Mouse (Mus musculus) liver, embryonic 14.5 days (tissue): ENCODE measurements around the gene Emc4.

ENCODE experiments used
- CTCF ChIP-seq: IDR thresholded peaks from 2 replicates; pipeline ENCODE4 v1.5.1; 2016; ENCODE audit warnings: antibody characterized with exemption, low read depth, control low read depth
- EP300 ChIP-seq: IDR thresholded peaks from 2 replicates; pipeline ENCODE4 v1.6.1; 2016; ENCODE audit warnings: antibody characterized with exemption, low read depth

DNA sequence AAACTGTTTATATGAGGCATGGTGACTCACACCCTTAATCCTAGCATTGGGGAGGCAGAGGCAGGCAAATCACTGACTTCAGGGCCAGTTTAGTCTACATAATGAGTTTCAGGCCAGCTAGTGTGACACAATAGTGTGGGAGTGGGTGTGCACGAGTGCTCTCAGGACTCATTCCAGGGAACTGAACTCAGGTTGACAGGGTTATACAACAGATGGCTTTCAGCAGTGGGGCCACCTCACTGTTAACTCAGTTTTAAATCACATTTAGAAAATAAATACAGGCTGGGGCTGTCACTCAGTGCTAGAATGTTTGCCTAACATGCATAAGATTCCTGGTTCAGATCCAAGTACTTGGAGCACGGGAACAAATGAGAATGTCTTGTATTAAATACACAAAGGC is 8.2 kb downstream of the Emc4 start:
- TF ChIP-seq EP300 (no peak), CTCF (no peak)
